Mouse (Mus musculus): ENCODE measurements around the gene Il17ra. TPM values are rescaled to one million over a fixed set of nuclear protein-coding genes. Genes with fewer than 3 reads are reported as not detected.

Gene Il17ra
- polyA plus RNA-seq, 1 experiment from 2014 or later = 10.6 TPM

- 75% methylated on average over 4 of the region's 4 CpGs for WGBS (ENCODE audit: insufficient replicate concordance)
- Histone ChIP-seq H3K4me3 (ENCODE audit: low read depth, low read length) (no peak overlapping the region), H3K27me3 (ENCODE audit: insufficient read depth, low read length) (no peaks in the 10 kb centered on the region), H3K9me3 (ENCODE audit: low read length) (no peaks in the 10 kb centered on the region), H3K4me1 (ENCODE audit: insufficient read depth) (no peaks in the 10 kb centered on the region), H3K4me2 (ENCODE audit: low read depth, low read length) (no peak overlapping the region), H3K27ac (ENCODE audit: low read depth) (no peak overlapping the region), H3K9ac (replicated peaks) (no peak overlapping the region), H3K36me3 (replicated peaks; ENCODE audit: insufficient read depth, low read length) (no peaks in the 10 kb centered on the region; the same call in 1 of the 2 replicates)
- no peak for TF ChIP-seq EP300 (IDR thresholded peaks at IDR 0.05; ENCODE audit: low read depth)
- TF ChIP-seq CTCF (IDR thresholded peaks at IDR 0.05; ENCODE audit: low read depth) = no peak
- DNase-seq = no peak
- ATAC-seq = no peak
These were observed 42.5 kb downstream of the Il17ra start for GRCm38 (mm10) chr6:120505531-120505930.

- peaks cover 5% of the 10 kb centered on the region; the same call in 1 of the 2 replicates for H3K36me3 ChIP-seq (replicated peaks; ENCODE audit: insufficient read depth, low read length)
- 69% methylated on average over 4 of the region's 4 CpGs for WGBS (ENCODE audit: insufficient replicate concordance)
- H3K9ac ChIP-seq (replicated peaks) = no peak overlapping the region
- no peak for TF ChIP-seq CTCF (IDR thresholded peaks at IDR 0.05; ENCODE audit: low read depth)
- no peak for TF ChIP-seq EP300 (IDR thresholded peaks at IDR 0.05; ENCODE audit: low read depth)
- H3K4me3 ChIP-seq (ENCODE audit: low read depth, low read length) = no peak overlapping the region
- H3K4me1 ChIP-seq (ENCODE audit: insufficient read depth) = no peaks in the 10 kb centered on the region
- H3K27me3 ChIP-seq (ENCODE audit: insufficient read depth, low read length) = no peaks in the 10 kb centered on the region
- DNase-seq (no peak), ATAC-seq (no peak)
- H3K9me3 ChIP-seq (ENCODE audit: low read length) = no peaks in the 10 kb centered on the region
- H3K27ac ChIP-seq (ENCODE audit: low read depth) = no peak overlapping the region
- H3K4me2 ChIP-seq (ENCODE audit: low read depth, low read length) = no peak overlapping the region
These were observed 45.6 kb downstream of the Il17ra start for GRCm38 (mm10) chr6:120508645-120509044.

GRCm38 (mm10) chr6:120509975-120510374 is 46.9 kb downstream of the Il17ra start:
- no peak overlapping the region for H3K4me2 ChIP-seq (ENCODE audit: low read depth, low read length)
- WGBS (ENCODE audit: insufficient replicate concordance) = 93% methylated on average over 7 of the region's 7 CpGs
- no peak for TF ChIP-seq CTCF (IDR thresholded peaks at IDR 0.05; ENCODE audit: low read depth)
- no peak for TF ChIP-seq EP300 (IDR thresholded peaks at IDR 0.05; ENCODE audit: low read depth)
- no peak for DNase-seq
- H3K27me3 ChIP-seq (ENCODE audit: insufficient read depth, low read length) = no peaks in the 10 kb centered on the region
- H3K36me3 ChIP-seq (replicated peaks; ENCODE audit: insufficient read depth, low read length) = peaks cover 11% of the 10 kb centered on the region
- no peak for ATAC-seq
- no peaks in the 10 kb centered on the region for H3K9me3 ChIP-seq (ENCODE audit: low read length)
- no peak overlapping the region for H3K9ac ChIP-seq (replicated peaks)
- H3K4me3 ChIP-seq (ENCODE audit: low read depth, low read length) = no peak overlapping the region
- no peaks in the 10 kb centered on the region for H3K4me1 ChIP-seq (ENCODE audit: insufficient read depth)
- no peak overlapping the region for H3K27ac ChIP-seq (ENCODE audit: low read depth)

GRCm38 (mm10) chr6:120510425-120510824 is 47.4 kb downstream of the Il17ra start:
- H3K9me3 ChIP-seq (ENCODE audit: low read length) = no peaks in the 10 kb centered on the region
- ATAC-seq = no peak
- H3K9ac ChIP-seq (replicated peaks) = no peak overlapping the region
- H3K27ac ChIP-seq (ENCODE audit: low read depth) = no peak overlapping the region
- H3K4me3 ChIP-seq (ENCODE audit: low read depth, low read length) = no peak overlapping the region
- no peaks in the 10 kb centered on the region for H3K27me3 ChIP-seq (ENCODE audit: insufficient read depth, low read length)
- H3K4me1 ChIP-seq (ENCODE audit: insufficient read depth) = no peaks in the 10 kb centered on the region
- no peak overlapping the region for H3K4me2 ChIP-seq (ENCODE audit: low read depth, low read length)
- no peak for DNase-seq
- H3K36me3 ChIP-seq (replicated peaks; ENCODE audit: insufficient read depth, low read length) = peaks cover 11% of the 10 kb centered on the region
- WGBS (ENCODE audit: insufficient replicate concordance) = 72% methylated on average over 8 of the region's 8 CpGs
- no peak for TF ChIP-seq EP300 (IDR thresholded peaks at IDR 0.05; ENCODE audit: low read depth)
- TF ChIP-seq CTCF (IDR thresholded peaks at IDR 0.05; ENCODE audit: low read depth) = no peak

- H3K4me3 ChIP-seq (ENCODE audit: low read depth, low read length) = no peak overlapping the region
- H3K9ac ChIP-seq (replicated peaks) = no peak overlapping the region
- DNase-seq (no peak), ATAC-seq (no peak)
- H3K9me3 ChIP-seq (ENCODE audit: low read length) = no peaks in the 10 kb centered on the region
- 80% methylated on average over 6 of the region's 6 CpGs for WGBS (ENCODE audit: insufficient replicate concordance)
- H3K4me1 ChIP-seq (ENCODE audit: insufficient read depth) = peaks cover 5% of the 10 kb centered on the region
- H3K27me3 ChIP-seq (ENCODE audit: insufficient read depth, low read length) = no peaks in the 10 kb centered on the region
- peaks cover 11% of the 10 kb centered on the region for H3K36me3 ChIP-seq (replicated peaks; ENCODE audit: insufficient read depth, low read length)
- TF ChIP-seq CTCF (IDR thresholded peaks at IDR 0.05; ENCODE audit: low read depth) = no peak
- no peak for TF ChIP-seq EP300 (IDR thresholded peaks at IDR 0.05; ENCODE audit: low read depth)
- H3K27ac ChIP-seq (ENCODE audit: low read depth) = no peak overlapping the region
- no peak overlapping the region for H3K4me2 ChIP-seq (ENCODE audit: low read depth, low read length)
These were observed 48.2 kb downstream of the Il17ra start for GRCm38 (mm10) chr6:120511212-120511611.

- TF ChIP-seq CTCF (IDR thresholded peaks at IDR 0.05; ENCODE audit: low read depth) = peak; percentile 45
- peak; percentile 98 for TF ChIP-seq EP300 (IDR thresholded peaks at IDR 0.05; ENCODE audit: low read depth)
- WGBS (ENCODE audit: insufficient replicate concordance) = 48% methylated on average over 4 of the region's 4 CpGs
- H3K36me3 ChIP-seq (replicated peaks; ENCODE audit: insufficient read depth, low read length) = peaks cover 23% of the 10 kb centered on the region
- H3K4me3 ChIP-seq (ENCODE audit: low read depth, low read length) = no peak overlapping the region
- peaks cover 14% of the 10 kb centered on the region for H3K4me1 ChIP-seq (ENCODE audit: insufficient read depth)
- ATAC-seq = peak; percentile 92
- H3K9me3 ChIP-seq (ENCODE audit: low read length) = no peaks in the 10 kb centered on the region
- H3K4me2 ChIP-seq (ENCODE audit: low read depth, low read length) = peak overlapping the region; percentile 4; the same call in 1 of the 2 replicates
- no peaks in the 10 kb centered on the region for H3K27me3 ChIP-seq (ENCODE audit: insufficient read depth, low read length)
- H3K27ac ChIP-seq (ENCODE audit: low read depth) = peak overlapping the region; percentile 46
- H3K9ac ChIP-seq (replicated peaks) = no peak overlapping the region
- DNase-seq = no peak
These were observed 53.4 kb downstream of the Il17ra start for GRCm38 (mm10) chr6:120516422-120516821.

GRCm38 (mm10) chr6:120516879-120517278 is 53.8 kb downstream of the Il17ra start:
- no peak for TF ChIP-seq EP300 (IDR thresholded peaks at IDR 0.05; ENCODE audit: low read depth)
- TF ChIP-seq CTCF (IDR thresholded peaks at IDR 0.05; ENCODE audit: low read depth) = no peak
- Histone ChIP-seq H3K4me2 (ENCODE audit: low read depth, low read length) (peak overlapping the region; percentile 4; the same call in 1 of the 2 replicates), H3K27me3 (ENCODE audit: insufficient read depth, low read length) (no peaks in the 10 kb centered on the region), H3K9me3 (ENCODE audit: low read length) (no peaks in the 10 kb centered on the region), H3K4me1 (ENCODE audit: insufficient read depth) (peaks cover 14% of the 10 kb centered on the region), H3K4me3 (ENCODE audit: low read depth, low read length) (no peak overlapping the region), H3K27ac (ENCODE audit: low read depth) (peak overlapping the region; percentile 46), H3K36me3 (replicated peaks; ENCODE audit: insufficient read depth, low read length) (peaks cover 23% of the 10 kb centered on the region), H3K9ac (replicated peaks) (no peak overlapping the region)
- ATAC-seq (peak; percentile 52), DNase-seq (no peak)
- WGBS (ENCODE audit: insufficient replicate concordance) = 57% methylated on average over 6 of the region's 6 CpGs

Data from liver, postnatal 0 days (tissue).